Mouse (Mus musculus) E14TG2a.4 (cell line): ENCODE data around the gene Ogfr.

Source experiments
- CTCF ChIP-seq: conservative IDR thresholded peaks from 2 replicates; pipeline ENCODE4 v1.5.1; 2014; ENCODE audit warnings: low read length
- NANOG ChIP-seq: IDR thresholded peaks from 2 replicates; pipeline ENCODE4 v1.6.1; 2014; ENCODE audit warnings: borderline replicate concordance, low read length, mixed read lengths
- POU5F1 ChIP-seq: IDR thresholded peaks from 2 replicates; pipeline ENCODE4 v1.6.1; 2014; ENCODE audit warnings: low read length, borderline replicate concordance

GRCm38 (mm10) chr2:180610283-180610682 is 21.2 kb downstream of the Ogfr start:
- TF ChIP-seq CTCF (no peak), POU5F1 (no peak), NANOG (no peak)
